Mouse (Mus musculus) brain, embryonic 14.5 days (tissue): Measurements from ENCODE around the gene Tspo. TPM values are rescaled to one million over a fixed set of nuclear protein-coding genes. Genes with fewer than 3 reads are reported as not detected.

Experiments used
- DNase-seq: peaks from one replicate; pipeline ENCODE4 v3.0.0-alpha.2; 2011; ENCODE audit warnings: low read depth
- CTCF ChIP-seq: fragments of 200-500 bp; IDR thresholded peaks from 2 replicates; pipeline ENCODE4 v1.5.1; 2012; ENCODE audit warnings: inconsistent platforms, mild to moderate bottlenecking, moderate library complexity, borderline replicate concordance; ENCODE audit not compliant: insufficient read depth, insufficient read length; ENCODE audit errors: extremely low read depth
- POLR2A ChIP-seq: fragments of 200-500 bp; IDR thresholded peaks from 2 replicates; pipeline ENCODE4 v1.6.1; 2012; ENCODE audit warnings: mild to moderate bottlenecking, inconsistent platforms, borderline replicate concordance; ENCODE audit not compliant: poor library complexity, insufficient read depth, insufficient read length, severe bottlenecking; ENCODE audit errors: extremely low read depth
- polyA plus RNA-seq: library from polyadenylated mRNA; depleted of rRNA; stranded (reverse); fragments of >200 nt; gene quantifications from 2 replicates; pipeline ENCODE4 v1.2.3, GENCODE M21; 2012; rRNA removed

Tspo gene
- 7.1 and 9.9 TPM in 2 replicates for polyA plus RNA-seq

DNA sequence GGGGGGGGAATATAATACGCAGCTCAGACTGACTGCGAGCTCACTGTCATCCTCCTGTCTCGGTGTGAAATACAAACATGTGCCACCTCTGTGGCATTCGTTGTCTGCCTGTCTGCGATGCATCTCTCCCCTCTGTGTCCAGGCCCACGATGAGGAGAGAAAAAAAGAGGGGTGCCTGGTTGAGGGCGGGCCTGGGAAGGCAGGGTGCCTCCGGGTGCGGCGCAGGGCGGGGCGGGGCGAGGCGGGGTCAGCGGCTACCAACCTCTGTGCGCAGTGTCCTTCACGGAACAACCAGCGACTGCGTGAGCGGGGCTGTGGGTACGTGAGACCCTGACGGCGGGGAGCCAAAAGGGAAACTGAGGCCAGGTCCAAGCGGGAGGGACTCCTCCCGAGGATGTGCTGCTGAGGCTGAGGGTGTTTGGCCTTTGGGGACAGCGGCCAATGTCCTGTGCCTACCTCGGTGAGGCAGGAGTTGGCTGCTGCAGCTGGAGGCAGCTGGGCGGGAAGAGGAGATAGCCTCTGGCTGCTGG, at the start of gene Tspo, which contains the start of gene Mcat:
TSS of gene Tspo (plus strand) at position 266 of the 530 bp plus-strand sequence.
TSS of gene Mcat (minus strand) at position 461 of the 530 bp plus-strand sequence.
- TF ChIP-seq CTCF = no peak
- no peak for TF ChIP-seq POLR2A
- DNase-seq = no peak

DNA sequence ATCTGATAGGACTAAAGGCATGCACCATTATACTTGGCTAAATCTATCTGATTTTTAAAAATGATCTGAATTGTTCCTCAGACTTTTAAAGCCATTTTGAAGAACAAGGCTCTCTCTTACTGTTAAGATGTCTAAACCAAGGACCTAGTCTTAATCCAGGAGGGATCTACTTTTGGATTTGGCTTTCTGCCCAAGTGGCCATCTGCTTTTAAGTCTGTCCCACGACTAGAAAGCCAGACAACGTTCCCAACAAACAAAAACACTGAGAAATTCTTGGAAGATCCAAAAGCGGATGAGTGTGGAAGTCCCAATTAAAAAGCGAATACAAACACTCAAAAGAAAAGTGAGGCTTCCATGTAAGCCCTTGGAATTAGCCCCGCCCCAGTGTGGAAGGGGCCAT, 48.4 kb upstream of the Tspo start:
- TF ChIP-seq POLR2A (no peak), CTCF (no peak)
- peak; percentile 24 for DNase-seq

DNA sequence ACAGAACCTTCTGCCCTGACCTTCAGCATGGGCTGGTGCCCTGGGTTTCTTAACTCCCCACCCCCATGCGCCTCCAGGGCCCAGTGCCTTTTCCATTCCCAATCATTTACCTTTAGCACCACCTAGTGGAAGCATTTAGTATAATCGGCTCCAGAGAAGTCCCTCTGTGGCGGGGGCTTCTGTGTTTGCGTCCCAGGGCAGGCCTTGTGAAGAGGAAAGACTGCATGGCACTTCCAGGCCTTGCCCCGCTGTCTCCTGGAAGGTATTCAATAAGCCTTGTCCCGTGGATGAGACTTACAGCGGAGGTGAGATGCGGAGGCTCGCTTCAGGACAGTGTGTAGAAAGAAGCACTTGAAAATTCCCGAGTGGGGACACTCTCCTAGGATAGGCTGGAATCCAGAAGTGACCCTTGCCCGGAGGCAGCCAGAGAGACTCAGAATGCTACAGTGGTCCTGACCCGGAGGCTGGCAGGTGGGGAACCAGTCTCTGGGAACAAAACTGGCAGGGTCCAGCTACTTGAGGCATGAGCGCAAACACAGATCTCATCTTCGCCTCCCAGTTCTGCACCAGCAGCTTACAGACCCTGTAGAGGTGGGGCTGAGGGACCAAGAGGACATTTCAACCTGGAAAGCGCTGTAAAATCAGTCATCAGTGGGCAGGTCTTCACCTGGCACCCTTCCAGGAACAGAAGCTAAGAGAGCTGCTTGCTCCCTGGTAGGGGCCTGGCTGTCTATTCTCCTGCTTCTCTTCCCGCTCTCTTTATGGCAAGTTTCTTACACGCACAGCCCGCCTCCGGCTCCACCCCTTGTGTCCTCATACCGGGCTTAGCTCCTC, 45.0 kb upstream of the Tspo start:
- peak; percentile 81 for DNase-seq
- TF ChIP-seq POLR2A (no peak), CTCF (peak; percentile 80)

DNA sequence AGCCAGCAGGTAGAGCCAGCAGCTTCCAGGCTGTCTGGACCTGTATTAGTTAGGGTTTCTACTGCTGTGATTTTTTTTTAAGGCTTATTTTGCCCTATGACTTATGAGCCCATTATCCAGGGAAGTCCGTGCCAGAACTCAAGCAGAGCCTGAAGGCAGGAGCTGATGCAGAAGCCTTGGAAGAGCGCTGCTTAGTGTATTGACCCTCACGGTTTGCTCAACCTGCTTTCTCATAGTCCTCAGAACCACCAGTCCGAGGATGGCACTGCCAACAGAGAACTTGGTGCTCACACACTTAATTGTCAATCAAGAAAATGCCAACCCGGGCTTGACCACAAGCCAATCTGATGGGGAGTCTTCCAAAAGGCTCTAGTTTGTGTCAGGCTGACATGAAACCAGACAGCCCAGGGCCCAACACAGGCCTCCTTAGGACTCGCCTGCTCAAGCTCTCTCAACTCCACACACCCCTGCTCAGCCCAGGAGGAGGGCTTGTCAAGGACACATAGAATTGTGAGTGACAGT, 42.5 kb upstream of the Tspo start:
- TF ChIP-seq CTCF = no peak
- TF ChIP-seq POLR2A = no peak
- no peak for DNase-seq

DNA sequence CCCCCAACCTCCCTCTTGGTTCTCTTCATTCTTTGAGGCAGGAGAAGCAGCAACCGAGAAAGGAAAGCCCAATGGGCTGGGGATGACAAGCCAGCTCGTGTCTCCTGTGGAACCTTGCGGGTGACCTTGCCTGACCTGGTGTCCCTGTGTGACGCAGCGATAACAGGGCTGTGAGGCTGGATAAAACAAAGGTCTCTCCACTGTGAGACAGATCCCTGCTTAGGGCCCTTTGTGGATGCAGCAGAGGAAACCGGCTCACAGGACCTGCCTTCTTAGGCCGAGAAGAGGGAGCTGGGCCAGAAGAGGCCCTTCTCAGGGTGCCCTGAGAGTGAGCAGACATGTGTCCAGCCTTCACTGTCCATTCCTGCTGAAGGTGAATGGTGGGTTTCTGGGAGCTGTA, 40.2 kb upstream of the Tspo start:
- peak; percentile 12 for DNase-seq
- TF ChIP-seq CTCF (no peak), POLR2A (no peak)

DNA sequence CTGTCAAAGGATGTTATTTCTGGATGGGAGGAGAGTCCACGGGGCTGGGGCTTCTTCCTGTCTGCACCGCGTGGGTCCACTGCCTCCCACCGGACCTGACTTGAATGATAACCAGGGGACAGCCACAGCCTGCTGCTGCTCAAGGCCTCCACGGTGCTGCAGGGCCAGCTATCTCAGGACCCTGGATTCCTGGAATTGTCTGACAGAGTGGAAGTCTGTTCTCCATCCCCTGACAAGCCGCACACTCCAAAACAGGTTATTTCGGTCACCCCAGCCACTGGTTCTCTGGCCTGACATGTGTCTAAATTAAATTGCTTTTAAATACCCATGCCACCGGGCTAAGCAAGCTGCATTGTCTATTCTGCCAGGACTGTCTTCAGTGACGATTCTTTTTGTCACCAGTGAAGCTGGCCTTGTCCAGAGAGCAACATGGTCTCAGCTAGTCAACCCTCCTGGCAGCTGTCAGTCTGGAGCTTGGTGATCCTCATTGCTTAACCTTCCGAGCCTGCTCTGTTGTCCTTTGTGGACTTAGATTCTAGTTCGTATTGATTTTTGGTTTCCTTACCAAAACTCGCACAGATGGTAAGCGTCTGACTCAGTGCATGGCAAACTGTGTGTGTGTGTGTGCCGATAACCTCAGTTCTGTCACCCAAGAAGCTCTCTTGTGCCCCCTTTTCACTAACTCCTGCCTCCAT, 39.6 kb upstream of the Tspo start:
- TF ChIP-seq POLR2A (no peak), CTCF (no peak)
- peak; percentile 19 for DNase-seq

DNA sequence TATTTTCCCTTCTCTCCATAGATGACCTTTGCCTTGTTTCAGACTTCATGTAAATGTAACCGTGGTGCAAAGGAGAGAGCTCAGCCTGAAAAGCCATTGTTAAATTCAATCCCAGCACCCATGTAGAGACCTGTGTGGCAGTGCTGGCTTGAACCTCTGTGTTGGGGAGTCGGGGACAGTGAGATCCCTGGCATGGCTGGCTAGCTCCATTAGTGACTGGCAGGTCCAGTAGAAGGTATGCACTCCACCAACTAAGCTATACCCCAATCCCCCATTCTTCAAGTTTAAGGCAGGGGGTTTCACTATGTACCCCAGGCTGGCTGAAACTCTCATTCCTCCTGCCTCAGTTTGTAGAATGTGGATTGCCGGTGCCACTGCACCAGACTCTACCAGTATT, 39.1 kb upstream of the Tspo start:
- TF ChIP-seq CTCF = no peak
- TF ChIP-seq POLR2A = no peak
- no peak for DNase-seq

DNA sequence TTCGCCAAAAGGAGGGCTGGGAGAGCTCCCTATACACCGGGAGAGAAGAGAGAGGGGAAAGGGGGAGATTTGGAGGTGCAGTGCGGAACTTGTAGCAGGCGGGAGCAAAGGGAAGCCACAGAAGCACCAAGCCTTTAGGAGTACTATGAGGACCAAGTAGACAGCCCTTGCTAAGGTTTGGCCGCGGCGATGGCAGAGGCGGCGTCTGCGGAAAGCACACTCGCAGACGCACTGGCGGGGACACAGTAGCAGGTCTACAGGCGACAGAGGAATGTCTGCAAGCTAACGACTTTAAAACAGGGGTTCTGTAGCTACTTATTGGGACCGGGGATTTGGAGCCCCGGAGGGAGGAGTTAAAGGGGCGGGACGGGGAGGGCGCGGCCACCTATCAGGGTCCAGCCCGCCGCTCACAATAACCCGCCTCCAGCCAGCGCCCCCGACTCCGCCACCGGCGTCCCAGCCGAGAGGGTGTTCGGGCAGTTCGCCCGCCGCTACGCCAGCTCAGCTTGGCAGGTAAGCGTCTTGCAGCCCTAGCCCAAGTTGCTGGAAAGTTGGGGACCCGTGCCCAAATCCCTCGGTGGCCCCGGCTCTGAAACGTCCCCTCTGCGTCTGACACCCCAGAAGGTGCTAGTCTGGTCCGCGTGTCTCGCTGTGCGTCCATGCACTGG, 36.8 kb upstream of the Tspo start, which contains the start of gene Bik:
TSS of gene Bik (plus strand) at position 439 of the 668 bp plus-strand sequence.
- DNase-seq = peak; percentile 62
- TF ChIP-seq POLR2A = no peak
- TF ChIP-seq CTCF = no peak

DNA sequence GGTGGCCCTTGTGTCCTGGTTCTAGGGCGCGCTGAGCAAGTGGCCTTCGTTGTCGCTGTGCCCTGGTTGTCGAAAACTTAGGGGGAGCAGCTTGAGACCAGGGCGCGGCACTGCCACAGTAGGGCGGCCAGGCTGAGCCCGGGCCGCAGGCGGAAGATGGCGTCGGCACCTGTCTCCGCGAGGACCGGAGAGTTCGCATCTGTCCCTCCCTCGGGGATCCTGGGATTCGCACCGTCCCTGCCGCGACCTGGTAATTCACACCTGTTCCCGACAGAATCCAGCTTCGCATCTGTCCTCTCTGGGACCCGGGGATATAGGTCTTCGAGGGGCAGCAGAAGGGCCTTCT, 36.3 kb upstream of the Tspo start:
- TF ChIP-seq POLR2A = no peak
- no peak for TF ChIP-seq CTCF
- DNase-seq = peak; percentile 12

DNA sequence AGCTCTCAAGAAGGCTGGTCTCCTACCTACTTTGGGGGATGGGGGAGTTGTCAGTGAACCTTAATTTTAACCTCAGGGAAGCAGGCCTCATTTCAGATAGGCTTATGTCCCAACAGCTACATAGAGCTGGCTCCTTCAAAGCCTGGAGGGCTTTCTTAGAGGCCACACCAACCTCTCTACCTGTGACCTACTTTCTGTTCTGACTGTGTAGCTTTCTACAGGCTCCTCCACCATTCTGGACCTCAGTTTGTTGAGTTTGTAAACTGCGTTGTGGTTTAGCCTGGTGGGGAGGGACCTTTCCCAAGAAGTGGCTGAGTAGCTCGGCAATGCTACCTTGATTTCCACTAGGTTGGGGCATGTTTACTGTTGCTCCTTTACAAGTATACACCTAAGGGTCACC, 35.6 kb upstream of the Tspo start:
- TF ChIP-seq POLR2A (no peak), CTCF (no peak)
- DNase-seq = no peak

DNA sequence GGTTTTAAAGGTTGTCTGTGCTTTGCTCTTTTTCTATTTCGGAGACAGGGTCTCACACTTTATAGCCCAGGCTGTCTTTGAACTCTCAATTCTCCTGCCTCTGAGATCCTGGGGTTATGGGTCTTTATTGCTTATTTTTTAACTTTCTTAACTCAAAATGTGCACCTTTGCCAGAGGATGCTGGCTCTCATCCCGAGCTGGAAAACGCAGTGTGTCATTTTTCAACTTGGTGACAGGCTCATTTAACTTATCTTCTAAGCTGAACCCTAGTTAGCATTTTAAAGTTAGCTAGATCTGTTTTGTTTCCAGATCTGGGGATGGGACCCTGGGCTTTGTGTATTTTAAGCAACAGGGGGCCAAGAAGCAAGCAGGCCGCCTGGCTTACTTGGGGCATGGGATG, 34.5 kb upstream of the Tspo start:
- no peak for DNase-seq
- no peak for TF ChIP-seq POLR2A
- TF ChIP-seq CTCF = no peak
